In the genomic region with DNA sequence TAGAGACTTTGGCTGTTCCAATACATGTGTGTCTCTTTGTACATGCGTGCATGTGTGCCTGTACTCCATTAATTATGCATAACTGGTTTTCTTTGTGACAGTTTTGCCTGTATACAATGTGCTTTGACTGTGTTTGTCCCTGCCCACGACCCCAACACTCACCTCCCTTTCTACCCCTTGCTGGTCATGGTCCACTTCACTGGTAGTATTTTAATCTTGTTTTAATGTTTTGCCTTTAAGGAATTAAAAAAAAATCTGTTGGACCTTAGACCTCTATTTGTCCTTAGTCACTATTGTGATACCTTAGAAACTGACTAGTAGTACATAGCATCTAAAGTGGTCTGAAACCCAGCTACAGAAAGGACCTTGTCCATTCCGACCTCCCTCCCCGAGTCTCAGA, we compare ENCODE assay signal across 19 mouse cellular contexts.
"Had no signal": no experiment of that assay in that cellular context is flagged by ENCODE, and none has a peak within 500 bp of the region (broad histone marks: within the 10 kb centered on the region; RNA-seq: fewer than 3 reads in every experiment).

No protein-coding gene starts in this region.

- H3K27ac ChIP-seq: heart, adult 2 months; hindbrain, embryonic 13.5 days; hindbrain, embryonic 15.5 days; hindbrain, postnatal 0 days; kidney, embryonic 15.5 days; kidney, postnatal 0 days; limb, embryonic 13.5 days; limb, embryonic 15.5 days; liver, embryonic 12.5 days had no signal

- DNase-seq: forebrain, postnatal 0 days; gastrocnemius, postnatal 14 days; gastrocnemius, postnatal 36 days; heart, adult 2 months; heart, postnatal 10 days; kidney, postnatal 14 days; layer of hippocampus, adult 9-11 months; layer of hippocampus, postnatal 36 days; left cerebral cortex, postnatal 4 days had no signal

- H3K4me2 ChIP-seq: heart, embryonic 12.5 days; hindbrain, embryonic 13.5 days; hindbrain, embryonic 15.5 days; kidney, embryonic 15.5 days; limb, embryonic 13.5 days; limb, embryonic 15.5 days; liver, embryonic 12.5 days had no signal

- H3K9me3 ChIP-seq: heart, embryonic 12.5 days; hindbrain, embryonic 13.5 days; hindbrain, embryonic 15.5 days; kidney, embryonic 15.5 days; limb, embryonic 13.5 days; limb, embryonic 15.5 days; liver, embryonic 12.5 days had no signal

- H3K4me1 ChIP-seq: heart, embryonic 12.5 days; hindbrain, embryonic 15.5 days; limb, embryonic 15.5 days; liver, embryonic 12.5 days had no signal

- H3K4me3 ChIP-seq: heart, adult 2 months; heart, embryonic 12.5 days; hindbrain, embryonic 13.5 days; hindbrain, embryonic 15.5 days; kidney, embryonic 15.5 days; limb, embryonic 13.5 days; limb, embryonic 15.5 days; liver, embryonic 12.5 days had no signal

- ATAC-seq: forebrain, postnatal 0 days; hindbrain, postnatal 0 days; intestine, embryonic 16.5 days; liver, embryonic 12.5 days had no signal

- H3K9ac ChIP-seq: forebrain, postnatal 0 days; heart, embryonic 12.5 days; hindbrain, embryonic 13.5 days; hindbrain, embryonic 15.5 days; kidney, embryonic 15.5 days; limb, embryonic 13.5 days; limb, embryonic 15.5 days; liver, embryonic 12.5 days had no signal

- H3K27me3 ChIP-seq: heart, embryonic 12.5 days; hindbrain, embryonic 13.5 days; hindbrain, embryonic 15.5 days; kidney, embryonic 15.5 days; limb, embryonic 13.5 days; limb, embryonic 15.5 days; liver, embryonic 12.5 days had no signal
